Mouse (Mus musculus): ENCODE results near the gene Dmwd. TPM values are rescaled to one million over a fixed set of nuclear protein-coding genes. Genes with fewer than 3 reads are reported as not detected.

Gene Dmwd
- 100 to 1,000 TPM; 146 to 148 TPM for total RNA-seq (2021)

GRCm38 (mm10) chr7:19075723-19076585, at the start of gene Dmwd:
TSS of gene Dmwd (plus strand) at chr7:19076227.
- intact Hi-C loops (cut with DNase I), result loop anchor here (2.0 kb wide), 1 partner anchor 17 kb away; no protein-coding TSS in a partner anchor
- DNase-seq (ENCODE audit: low spot score in 2 of 2), result peak; percentile 95 to 96

GRCm38 (mm10) chr7:19028067-19028466, 48.0 kb upstream of the Dmwd start:
- no peak for DNase-seq (ENCODE audit: low spot score in 2 of 2)
- intact Hi-C loops (cut with DNase I), result no loop called here

- DNase-seq (ENCODE audit: low spot score in 2 of 2), result no peak
- intact Hi-C loops (cut with DNase I), result no loop called here
Observed at GRCm38 (mm10) chr7:19029084-19029653, 46.9 kb upstream of the Dmwd start.

GRCm38 (mm10) chr7:19031641-19032040, 44.4 kb upstream of the Dmwd start:
- intact Hi-C loops (cut with DNase I), result no loop called here
- no peak for DNase-seq (ENCODE audit: low spot score in 2 of 2)

- intact Hi-C loops (cut with DNase I), result no loop called here
- no peak for DNase-seq (ENCODE audit: low spot score in 2 of 2)
Observed at GRCm38 (mm10) chr7:19044616-19045015, 31.4 kb upstream of the Dmwd start.

GRCm38 (mm10) chr7:19046286-19047069, 29.5 kb upstream of the Dmwd start:
- DNase-seq (ENCODE audit: low spot score in 2 of 2), result no peak
- intact Hi-C loops (cut with DNase I), result no loop called here

GRCm38 (mm10) chr7:19048006-19048527, 28.0 kb upstream of the Dmwd start:
- intact Hi-C loops (cut with DNase I), result no loop called here
- DNase-seq (ENCODE audit: low spot score in 2 of 2), result no peak

GRCm38 (mm10) chr7:19049252-19049651, 26.8 kb upstream of the Dmwd start:
- DNase-seq (ENCODE audit: low spot score in 2 of 2), result no peak
- intact Hi-C loops (cut with DNase I), result no loop called here

- DNase-seq (ENCODE audit: low spot score in 2 of 2), result peak in 1 of 2 experiments; percentile 72
- intact Hi-C loops (cut with DNase I), result no loop called here
Observed at GRCm38 (mm10) chr7:19050172-19050571, 25.9 kb upstream of the Dmwd start.

- DNase-seq (ENCODE audit: low spot score in 2 of 2), result no peak
- intact Hi-C loops (cut with DNase I), result no loop called here
Observed at GRCm38 (mm10) chr7:19051161-19051560, 24.9 kb upstream of the Dmwd start.

- DNase-seq (ENCODE audit: low spot score in 2 of 2), result peak; percentile 72 to 76
- intact Hi-C loops (cut with DNase I), result no loop called here
Observed at GRCm38 (mm10) chr7:19052345-19053135, 23.5 kb upstream of the Dmwd start.

- intact Hi-C loops (cut with DNase I), result no loop called here
Observed at GRCm38 (mm10) chr7:19053136-19053532, 22.9 kb upstream of the Dmwd start.

GRCm38 (mm10) chr7:19054047-19054776, 21.8 kb upstream of the Dmwd start, which contains the start of gene Rsph6a:
TSS of gene Rsph6a (plus strand) at chr7:19054690.
- no peak for DNase-seq (ENCODE audit: low spot score in 2 of 2)

More at GRCm38 (mm10) chr7:19053136-19053532, 22.9 kb upstream of the Dmwd start:
- DNase-seq (ENCODE audit: low spot score in 2 of 2), result no peak

GRCm38 (mm10) chr7:19054777-19055076, 21.3 kb upstream of the Dmwd start:
- intact Hi-C loops (cut with DNase I), result no loop called here

More at GRCm38 (mm10) chr7:19054047-19054776, 21.8 kb upstream of the Dmwd start, which contains the start of gene Rsph6a:
- intact Hi-C loops (cut with DNase I), result no loop called here

GRCm38 (mm10) chr7:19055108-19055507, 20.9 kb upstream of the Dmwd start:
- intact Hi-C loops (cut with DNase I), result no loop called here

More at GRCm38 (mm10) chr7:19054777-19055076, 21.3 kb upstream of the Dmwd start:
- no peak for DNase-seq (ENCODE audit: low spot score in 2 of 2)

GRCm38 (mm10) chr7:19057405-19057804, 18.6 kb upstream of the Dmwd start:
- DNase-seq (ENCODE audit: low spot score in 2 of 2), result no peak
- intact Hi-C loops (cut with DNase I), result no loop called here

More at GRCm38 (mm10) chr7:19055108-19055507, 20.9 kb upstream of the Dmwd start:
- DNase-seq (ENCODE audit: low spot score in 2 of 2), result no peak

GRCm38 (mm10) chr7:19065896-19066295, 10.1 kb upstream of the Dmwd start:
- intact Hi-C loops (cut with DNase I), result no loop called here

GRCm38 (mm10) chr7:19067063-19067462, 9.0 kb upstream of the Dmwd start:
- intact Hi-C loops (cut with DNase I), result no loop called here

More at GRCm38 (mm10) chr7:19065896-19066295, 10.1 kb upstream of the Dmwd start:
- DNase-seq (ENCODE audit: low spot score in 2 of 2), result no peak

More at GRCm38 (mm10) chr7:19067063-19067462, 9.0 kb upstream of the Dmwd start:
- DNase-seq (ENCODE audit: low spot score in 2 of 2), result no peak
